Mouse (Mus musculus) lung, postnatal 14 days (tissue): Measurements from ENCODE around the gene Pmepa1.

Source experiments
- DNase-seq: peaks from one replicate; pipeline ENCODE4 v3.0.0; 2021

Gene Pmepa1

DNA sequence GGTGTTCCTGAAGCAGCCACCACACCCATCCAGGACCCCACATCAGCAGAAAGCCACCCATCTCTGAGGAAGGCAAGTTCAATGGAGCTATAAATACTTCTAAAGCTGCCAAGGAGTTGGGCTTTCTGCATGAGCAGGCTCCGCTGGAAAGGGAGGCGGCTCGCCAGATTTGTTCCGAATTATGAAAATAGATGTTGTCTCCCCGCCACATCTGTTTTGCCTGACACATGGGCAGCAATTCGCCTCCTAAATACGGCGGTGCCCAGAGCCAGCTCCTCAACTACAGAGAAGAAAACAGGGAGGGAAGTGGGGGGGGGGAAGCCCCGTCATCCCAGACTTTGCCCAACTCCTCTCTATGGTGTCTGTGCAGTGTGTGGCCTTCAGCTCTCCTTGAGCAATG is 24.7 kb downstream of the Pmepa1 start:
- no peak for DNase-seq

DNA sequence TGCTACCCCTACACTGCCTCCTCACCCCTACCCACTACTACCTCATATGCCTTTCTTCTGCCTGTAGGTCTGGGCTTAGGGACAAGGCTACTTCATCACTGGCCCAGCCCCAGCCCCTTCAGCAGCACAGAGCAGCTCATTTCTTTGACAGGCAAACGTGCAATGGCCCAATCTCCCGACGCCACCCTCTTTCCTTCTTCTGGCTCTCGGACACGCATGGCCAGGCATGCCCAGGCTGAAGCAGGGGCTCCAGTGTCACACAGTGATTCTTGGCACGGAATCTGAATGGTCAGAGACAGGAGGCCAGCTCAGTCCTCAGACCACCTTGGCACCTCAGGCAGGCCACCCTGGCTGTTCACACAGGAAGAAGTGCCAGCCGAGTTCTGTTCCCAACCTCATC is 25.2 kb downstream of the Pmepa1 start:
- DNase-seq: no peak

DNA sequence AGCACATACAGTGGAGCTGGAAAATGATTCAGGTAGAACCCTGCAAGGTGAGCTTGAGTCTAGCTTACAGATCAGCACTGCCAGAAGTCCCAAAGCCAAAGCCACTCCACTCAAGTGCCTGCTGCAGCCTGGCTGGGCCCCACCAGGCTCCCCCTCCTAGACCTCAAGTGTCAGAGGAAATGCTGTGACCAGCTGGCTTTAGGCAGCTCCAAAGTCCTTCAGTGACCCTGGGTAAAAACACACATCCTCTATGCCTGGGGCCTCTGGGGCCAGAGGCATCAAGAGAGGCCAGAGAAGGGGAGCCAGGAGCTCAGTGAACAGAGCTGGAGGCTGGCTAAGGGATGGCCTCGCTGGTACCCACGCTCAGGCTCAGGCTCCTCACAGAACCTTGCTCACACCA is 25.9 kb downstream of the Pmepa1 start:
- peak; percentile 45 for DNase-seq

DNA sequence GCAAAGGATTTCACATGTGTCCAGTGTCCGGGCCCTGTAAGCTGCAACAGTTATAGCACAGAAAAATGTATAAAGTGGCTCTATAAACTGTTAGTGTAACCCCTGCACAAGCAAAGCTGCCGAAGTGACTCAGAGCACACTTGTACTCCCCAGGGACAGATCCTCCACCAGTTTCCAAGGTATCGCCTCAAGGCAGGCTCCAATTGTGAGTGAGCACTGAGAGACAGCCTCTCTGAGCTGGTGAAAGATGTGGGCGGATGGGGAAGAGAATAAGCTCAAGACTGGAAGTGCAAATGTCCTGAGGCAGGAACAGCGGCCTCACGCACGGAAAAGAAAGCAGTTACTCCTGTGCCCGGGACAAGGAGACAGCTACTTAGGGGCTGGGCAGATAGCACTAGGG is 26.4 kb downstream of the Pmepa1 start:
- DNase-seq: no peak

DNA sequence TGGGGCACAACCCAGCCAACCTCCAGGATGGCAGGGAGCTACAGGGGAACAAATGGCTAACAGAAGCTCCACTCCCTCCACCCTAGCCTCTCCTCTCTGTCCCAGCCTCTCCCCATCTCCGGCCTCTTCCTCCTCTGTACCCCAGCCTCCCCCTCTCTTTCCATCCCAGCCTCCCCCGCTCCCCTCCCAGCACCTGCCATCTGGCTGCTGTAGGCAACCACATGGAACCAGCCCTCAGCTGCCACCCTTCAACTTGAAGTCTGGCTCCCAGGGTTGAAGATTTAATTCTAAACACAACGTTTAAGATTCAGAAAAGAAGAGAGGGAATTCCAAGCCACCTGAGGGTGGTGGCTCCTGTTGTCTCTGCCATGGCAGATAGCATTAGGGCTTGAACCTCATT is 26.9 kb downstream of the Pmepa1 start:
- no peak for DNase-seq

DNA sequence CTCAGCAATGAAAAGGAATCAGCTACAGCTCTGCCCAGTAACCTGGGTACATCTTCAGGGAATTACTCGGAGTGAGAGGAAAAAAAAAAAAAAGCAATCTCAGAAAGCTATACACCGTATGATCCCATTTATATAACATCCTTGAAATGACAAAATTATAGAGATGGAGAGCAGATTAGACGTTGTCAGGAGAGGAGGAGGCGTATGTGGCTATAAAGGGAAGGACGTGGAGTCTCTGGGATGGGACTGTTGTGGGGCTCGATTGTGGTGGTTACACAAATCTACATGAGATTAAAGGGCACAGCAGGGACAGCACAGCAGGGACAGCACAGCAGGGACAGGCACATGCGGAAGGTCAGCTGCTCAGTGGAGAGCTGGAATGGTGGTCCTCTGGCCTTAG is 27.5 kb downstream of the Pmepa1 start:
- no peak for DNase-seq

DNA sequence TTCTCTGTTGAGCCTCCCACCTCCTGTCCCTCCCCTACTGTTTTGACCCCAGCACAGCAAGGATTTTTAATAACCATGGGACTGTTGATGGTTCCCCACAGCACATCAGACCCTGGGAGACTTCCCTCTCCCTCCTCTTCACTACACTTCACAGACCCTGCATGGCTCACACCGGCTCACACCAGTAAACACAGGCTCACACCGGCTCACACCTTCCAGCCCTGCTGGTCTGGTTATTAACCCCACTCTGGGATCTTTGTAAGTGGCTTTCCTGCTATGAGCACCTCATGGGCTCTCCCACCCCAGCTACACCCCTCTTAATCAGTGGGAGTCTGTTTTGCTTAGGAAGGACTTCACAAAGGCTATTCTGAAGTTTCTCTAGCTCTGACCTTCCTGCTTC is 28.4 kb downstream of the Pmepa1 start:
- DNase-seq: no peak

DNA sequence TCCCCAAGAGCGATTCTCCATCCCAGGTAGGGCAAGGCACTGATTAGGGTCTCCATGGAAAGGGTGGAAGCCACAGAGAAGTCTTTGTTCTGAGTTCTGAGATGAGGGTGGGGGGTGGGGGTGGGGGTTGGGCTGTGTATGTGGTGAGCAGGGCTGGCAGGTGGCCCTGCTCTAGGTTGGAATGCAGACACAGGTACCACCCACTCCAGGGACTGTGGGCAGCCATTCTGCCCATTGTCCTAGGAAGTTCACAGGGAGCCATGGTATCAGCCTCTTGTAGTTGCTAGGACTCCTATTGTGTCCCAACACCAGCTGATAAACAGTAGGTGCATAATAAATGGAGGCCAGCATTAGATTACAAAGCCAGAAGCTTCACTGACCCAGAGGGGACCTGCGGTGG is 29.1 kb downstream of the Pmepa1 start:
- no peak for DNase-seq

DNA sequence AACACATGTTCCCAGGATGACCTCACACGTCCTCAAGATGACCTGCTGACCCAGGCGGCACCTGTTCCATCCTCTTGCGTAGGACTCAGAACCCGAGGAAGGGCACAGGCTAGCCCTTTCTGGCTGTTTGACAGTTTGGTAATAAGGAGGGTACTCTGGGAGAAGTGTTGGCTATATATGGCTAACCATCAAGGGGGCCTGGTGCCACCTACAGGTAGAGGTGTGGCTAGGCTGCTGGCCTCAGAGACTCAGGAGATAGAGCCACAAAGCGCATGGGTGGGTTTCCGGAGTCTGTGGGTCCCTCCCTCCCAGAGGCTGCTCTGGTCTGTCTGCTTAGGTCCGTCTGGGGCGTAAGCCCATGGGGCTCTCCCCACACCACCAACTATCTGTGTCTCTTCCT is 29.6 kb downstream of the Pmepa1 start:
- DNase-seq: no peak

DNA sequence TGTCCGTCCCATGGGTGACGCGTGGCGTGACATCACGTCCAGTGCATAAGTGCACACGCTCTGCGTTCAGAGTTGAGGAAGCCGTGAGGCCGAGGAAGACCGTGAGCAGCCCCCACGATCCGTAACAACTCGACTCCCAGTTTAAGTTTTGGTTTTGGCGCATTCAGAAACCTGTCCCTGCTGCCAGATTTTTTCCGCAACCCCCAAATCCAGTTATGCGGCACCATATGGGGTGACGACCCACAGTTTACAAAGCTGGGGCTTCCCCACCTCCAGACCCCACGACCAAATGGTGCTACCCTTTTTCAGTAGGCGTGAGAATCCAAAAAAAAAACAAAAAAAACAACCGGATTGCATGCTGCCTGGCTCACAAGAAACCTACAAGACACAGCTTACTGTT is 31.1 kb downstream of the Pmepa1 start:
- DNase-seq: no peak

DNA sequence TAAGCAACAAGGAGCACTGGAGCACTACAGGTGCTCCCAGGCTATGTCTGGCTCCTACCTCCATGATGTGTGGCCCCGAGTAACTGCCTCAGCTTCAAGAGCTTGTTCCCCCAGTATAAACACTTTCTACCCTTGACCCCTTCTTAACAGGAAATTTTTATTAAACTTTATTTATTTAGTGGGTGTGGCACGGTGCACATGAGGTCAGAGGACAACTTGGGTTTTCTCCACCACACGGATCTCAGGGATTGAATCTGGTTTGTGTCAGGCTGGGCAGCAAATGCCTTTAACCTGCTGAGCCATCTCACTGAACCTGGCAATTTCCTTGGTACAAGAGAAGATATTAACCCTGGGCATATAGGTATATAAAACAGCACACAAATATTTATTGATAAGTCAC is 32.2 kb downstream of the Pmepa1 start:
- DNase-seq: no peak

DNA sequence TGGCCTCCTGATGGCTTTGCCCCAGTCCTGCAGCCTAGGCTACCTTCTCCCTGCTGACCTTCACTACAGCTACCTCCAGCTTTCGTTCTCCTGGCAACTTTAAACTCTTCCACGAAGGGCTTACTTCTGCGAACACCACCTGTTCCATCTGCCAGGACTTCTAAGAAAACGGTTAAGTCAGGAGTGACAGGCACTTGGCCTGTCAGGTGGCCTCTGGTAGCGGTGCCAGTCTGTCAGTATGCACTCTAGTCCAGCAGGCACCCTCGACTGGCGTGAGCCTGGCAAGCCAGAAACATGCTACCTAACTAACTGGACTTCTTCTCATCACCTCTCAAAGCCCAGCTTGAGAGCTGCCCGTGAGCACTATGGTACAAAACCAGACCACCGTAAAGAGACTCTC is 32.7 kb downstream of the Pmepa1 start:
- DNase-seq: no peak

DNA sequence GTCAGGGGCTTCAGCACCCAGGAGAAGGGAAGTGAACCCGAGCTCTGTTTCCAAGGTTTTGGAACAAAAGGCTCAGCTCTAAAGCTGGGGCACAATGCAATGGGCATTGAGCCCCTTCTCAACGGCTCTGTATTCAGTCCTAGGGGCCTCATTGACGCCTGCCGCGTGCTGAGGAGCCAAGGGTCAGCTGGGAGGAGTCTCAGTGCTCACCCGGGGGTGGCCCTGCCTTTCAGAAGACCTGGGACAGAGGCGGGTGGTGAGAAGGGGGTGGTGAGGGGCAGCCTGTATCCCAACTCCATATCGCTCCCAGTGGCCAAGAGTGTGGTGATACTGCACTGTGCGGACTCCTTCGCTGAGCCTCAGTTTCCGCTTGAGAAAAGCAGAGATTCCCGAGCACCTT is 33.5 kb downstream of the Pmepa1 start:
- no peak for DNase-seq

DNA sequence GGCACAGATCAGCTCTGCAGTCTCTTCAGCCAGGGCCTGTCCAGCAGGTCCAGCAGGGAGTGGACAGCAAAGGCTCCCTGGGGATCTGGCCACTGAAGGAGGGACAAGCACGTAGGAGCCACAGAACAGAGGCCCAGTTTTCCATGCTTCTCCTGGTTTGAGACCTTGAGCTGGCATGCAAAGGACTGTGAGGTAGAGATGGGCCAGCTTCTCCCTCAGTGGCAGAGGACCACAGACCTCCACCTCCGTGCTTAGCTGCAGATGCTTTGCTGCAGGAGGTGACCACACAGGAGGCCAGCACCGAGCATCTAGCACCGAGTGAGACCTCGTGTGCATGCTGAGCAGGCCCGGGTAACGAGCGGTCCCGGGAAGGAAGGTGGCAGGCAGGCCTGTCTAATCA is 35.6 kb downstream of the Pmepa1 start:
- DNase-seq: no peak

DNA sequence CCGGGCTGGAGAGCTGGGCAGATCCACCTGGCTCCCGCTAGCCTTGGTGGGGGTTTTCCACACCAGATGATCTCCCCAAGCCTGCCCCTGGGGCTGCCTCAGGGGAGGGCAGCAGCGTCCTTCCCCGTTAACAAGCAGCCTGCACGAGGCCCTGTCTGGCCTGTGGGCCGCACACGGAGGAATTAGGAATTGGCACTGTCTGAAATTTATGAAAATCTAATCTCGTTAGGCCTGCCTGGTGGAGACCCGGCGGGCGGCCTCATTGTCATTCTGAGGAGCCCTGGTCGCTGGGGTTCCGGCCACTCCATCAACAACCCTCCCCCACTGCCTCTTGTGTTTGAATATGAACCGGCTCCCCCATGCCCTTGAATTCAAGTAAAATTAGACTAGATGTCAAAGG is 37.8 kb downstream of the Pmepa1 start:
- no peak for DNase-seq

DNA sequence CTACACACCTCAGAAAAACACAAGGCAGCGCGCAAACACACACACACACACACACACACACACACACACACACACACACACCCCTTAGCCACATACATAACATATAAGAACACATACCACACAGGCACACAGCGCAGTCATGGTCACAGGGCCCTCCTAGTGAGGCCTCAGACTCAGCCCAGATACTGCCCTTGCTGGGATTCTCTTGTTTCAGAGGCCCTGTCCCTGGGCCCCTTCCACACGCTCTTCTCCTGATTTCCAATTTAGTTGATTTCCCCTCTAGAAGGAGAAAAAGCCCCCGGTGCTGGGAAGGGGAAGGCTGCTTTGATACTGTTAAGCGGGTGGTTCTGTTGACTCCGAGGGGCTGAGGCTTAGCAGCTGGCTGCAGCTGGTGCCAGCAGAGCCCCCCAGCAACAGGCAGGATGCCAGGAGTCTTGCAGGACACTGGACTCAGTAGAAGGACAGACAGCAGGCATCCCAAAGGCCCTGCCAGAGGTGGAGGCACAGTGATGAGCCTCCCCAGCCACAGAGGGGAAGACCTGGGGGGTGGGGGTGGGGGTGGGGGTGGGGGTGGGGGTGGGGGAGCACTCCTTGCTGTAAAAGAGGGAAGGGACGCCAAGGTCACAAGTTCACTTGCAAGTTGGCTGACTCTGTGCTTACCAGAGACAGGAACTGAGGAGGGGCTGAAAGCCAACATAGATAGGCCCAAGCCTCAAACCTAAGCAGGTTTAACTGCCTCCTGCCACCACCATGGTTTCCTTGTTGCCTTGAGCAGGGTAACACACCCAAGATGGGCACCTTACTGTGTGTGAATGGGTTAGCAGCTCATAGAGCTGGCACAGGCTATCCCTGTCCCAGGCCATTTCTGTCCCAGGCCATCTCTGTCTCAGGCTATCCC is 40.6 kb downstream of the Pmepa1 start:
- DNase-seq: no peak

DNA sequence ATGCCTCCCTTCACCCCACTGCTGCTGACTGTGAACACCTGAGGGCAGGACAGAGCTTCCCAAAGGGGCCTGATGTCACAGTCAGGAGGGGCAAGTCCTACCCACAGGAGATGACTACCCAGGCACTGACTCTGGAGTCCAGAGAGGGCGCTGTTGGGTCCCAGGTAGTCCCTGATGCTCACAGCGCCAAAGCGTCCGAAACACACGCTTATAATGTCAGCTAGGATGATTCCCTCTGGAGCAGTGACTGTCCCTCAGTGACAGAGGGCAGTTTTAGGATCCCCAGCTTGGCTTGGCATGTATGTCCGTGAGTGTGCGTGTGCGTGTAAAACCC is 43.6 kb downstream of the Pmepa1 start:
- DNase-seq: no peak

DNA sequence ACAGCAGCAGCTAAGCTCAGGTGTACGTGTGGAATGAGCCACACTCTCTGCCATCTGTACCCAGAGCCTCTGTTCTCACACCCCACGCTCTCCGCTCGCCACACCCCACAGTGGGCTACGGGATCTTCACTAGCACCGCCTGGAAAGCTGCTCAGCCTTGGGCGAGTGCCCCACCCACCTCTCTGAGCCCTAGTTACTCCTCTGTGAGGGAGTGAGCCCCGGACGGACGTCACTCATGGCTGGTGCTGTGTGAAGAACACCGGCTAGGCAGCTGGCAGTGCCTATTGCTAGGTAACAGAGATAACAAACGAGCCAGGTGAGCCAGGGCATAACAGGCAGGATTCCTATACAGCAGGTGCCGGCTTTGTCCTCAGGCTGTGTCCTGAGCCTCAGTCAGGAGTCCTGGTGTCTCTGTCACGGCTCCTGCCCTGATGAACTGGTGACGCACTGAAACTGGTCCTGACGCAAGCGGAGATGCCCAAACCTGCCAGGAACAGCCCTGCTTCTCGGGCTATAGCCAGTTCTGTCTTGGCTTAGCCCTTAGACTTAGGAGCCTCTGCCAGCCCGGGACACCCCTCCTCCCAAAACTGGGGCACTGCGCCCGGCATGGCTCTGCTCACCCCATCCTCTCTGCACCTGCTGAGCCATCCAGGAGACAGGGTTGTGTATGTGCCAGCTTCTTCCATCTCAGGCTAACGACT is 44.1 kb downstream of the Pmepa1 start:
- DNase-seq: no peak

DNA sequence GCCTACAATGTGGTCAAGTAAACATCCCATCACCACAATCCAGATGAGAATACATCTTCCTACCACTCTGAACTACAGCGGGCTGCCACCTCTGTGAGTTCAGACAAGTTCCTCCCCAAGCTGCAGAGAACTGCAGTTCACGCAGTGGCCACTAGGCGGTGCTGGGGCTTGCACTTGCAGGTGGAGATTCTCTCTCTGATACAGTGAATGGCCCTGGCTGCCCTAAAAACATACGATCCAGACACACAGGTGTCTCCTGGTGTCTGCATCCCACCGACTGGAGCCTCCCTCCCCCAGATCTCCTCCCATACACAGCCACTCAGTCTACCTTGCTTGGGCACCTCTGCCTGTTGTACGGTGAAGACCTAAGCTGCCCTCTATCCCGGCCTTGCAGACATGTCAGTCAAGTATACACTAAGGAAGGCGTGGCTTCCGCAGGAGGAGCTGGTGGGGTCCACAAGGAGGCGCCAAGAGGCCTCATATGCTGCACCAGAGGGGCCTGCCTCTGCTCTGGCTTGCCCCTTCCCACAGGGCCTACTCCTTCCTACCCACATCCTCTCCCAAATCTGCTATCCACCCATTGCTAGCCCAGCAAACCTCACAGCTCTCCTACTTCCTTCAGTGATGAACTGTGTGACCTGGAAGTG is 46.6 kb downstream of the Pmepa1 start:
- DNase-seq: peak; percentile 95

DNA sequence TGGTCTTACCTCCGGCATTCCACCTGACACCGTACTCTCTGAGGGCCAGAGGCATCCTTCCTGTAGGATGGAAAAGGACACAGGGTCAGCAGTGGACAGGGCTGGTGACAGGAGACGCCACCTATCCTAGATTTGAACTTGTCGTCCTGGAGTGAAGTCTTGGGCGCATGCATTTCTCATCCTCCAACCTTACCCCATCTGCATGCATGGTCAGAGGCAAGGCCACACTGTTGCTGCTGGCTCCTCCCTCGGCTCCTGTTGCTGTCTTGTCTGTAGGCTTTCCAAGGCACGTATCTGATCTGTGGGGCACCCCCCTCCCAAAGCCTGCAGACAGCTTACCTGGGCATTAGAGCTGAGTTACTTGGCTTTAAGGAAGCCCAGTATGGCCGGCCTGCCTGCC is 47.8 kb downstream of the Pmepa1 start:
- no peak for DNase-seq

DNA sequence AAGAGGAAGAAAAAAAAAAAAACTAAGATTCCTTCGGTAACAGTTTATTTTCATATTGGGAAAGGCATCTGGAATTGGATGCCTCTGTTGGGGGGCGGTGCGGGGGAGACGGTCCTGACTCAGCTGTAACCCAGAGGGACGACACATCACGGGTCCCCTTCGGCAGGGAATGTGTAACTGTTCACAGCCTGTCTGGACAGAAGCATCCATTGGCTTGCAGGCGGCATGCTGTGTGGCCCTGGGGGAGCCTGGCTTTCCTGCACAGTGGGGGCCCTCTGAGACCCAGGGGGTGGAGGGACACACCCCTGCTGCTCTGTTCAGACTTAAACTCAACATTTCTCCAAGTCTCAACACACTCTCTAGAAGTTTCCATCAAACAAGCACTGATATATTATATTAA is 49.5 kb downstream of the Pmepa1 start:
- DNase-seq: no peak

DNA sequence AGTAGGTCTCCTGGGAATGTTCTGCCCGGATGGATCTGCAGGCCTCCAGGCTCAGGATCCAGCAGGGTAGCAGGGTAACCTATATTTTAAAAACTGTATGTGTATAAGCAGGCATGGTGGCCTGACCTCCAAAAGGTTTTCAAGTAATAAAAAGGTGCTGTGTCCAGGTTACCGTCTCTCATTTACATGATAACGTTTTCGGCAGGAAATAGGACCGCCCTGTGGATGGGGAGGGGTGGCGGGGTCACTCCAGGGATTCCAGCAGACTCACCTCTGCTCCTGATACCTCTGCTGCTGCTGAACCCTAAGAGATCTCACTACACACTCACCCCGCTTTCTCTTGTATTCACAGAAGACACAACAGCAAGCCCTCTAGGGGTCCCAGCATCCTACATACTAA is 50.4 kb downstream of the Pmepa1 start:
- no peak for DNase-seq

DNA sequence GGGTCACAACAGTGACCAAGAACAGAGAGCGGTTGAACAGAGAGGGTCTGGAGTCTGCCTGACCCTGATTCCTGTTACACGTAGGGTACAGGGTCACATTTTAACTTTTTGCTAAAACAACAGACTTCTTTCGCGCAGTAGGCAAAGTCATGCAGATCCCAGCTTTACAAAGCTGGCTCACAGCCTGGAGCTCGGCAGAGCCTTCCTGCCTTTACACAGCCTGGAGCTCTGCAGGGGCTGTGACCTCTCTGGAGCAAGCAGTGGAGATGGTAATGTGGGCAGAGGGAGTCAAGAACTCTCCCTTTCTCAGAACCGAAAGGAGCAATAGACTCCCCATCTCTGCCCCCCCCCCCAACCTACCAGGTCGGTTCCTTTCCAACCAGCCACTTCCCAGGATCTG is 51.5 kb downstream of the Pmepa1 start:
- no peak for DNase-seq

DNA sequence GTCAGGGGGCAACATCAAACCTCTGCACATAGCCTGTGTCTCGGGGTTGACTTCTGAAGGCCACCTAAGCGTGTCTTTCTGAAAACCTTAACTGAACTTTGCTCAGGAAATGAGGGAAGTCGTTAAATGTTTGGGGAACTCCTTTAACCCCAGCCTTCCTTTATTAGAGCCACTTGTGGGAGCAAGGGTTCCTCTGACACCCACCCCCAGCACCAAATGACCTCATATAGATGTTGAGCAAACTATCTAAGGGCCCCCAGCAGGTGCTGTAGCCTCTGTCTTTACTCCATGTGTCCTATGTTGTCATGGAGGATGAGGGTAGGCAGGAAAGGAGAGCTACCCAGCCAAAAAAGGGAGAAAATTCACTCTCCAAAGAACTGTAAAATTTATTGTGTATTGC is 52.2 kb downstream of the Pmepa1 start:
- no peak for DNase-seq
